Mouse (Mus musculus) liver, embryonic 14.5 days (tissue): ENCODE measurements around the gene Bclaf1. TPM values are rescaled to one million over a fixed set of nuclear protein-coding genes. Genes with fewer than 3 reads are reported as not detected.

Experiments used
- ATAC-seq: fragments of 200-750 bp; cut with Nextera tagmentation; 2 replicates; pipeline ENCODE4 v1.8.0; 2017; ENCODE audit warnings: moderate number of reproducible peaks, mild to moderate bottlenecking, moderate library complexity; ENCODE audit not compliant: insufficient read depth
- DNase-seq, 3 experiments: peaks; one replicate each; pipeline ENCODE4 v3.0.0-alpha.2; 2012 to 2013; ENCODE audit warnings: low read depth in 3 of 3, low spot score in 3 of 3
- H3K27ac ChIP-seq: fragments of 300-500 bp; sonication (generic); 2 replicates; pipeline ENCODE4 v1.5.1; 2014; ENCODE audit warnings: moderate library complexity, mild to moderate bottlenecking, control low read depth, inconsistent platforms
- H3K27me3 ChIP-seq: fragments of 300-500 bp; sonication (generic); 2 replicates; pipeline ENCODE4 v1.6.1; 2014; ENCODE audit warnings: mild to moderate bottlenecking, low read length, moderate library complexity; ENCODE audit not compliant: control insufficient read depth, insufficient read depth
- H3K36me3 ChIP-seq: fragments of 300-500 bp; sonication (generic); replicated peaks from 2 replicates; pipeline ENCODE4 v1.6.1; 2014; ENCODE audit warnings: low read depth; ENCODE audit not compliant: control insufficient read depth, insufficient read depth
- H3K4me1 ChIP-seq, 2 experiments: fragments of 200-500 bp in 1 of 2; fragments of 300-500 bp in 1 of 2; sonication (generic) in 1 of 2; replicated peaks; 2 replicates each; pipeline ENCODE4 v1.6.1; 2012 to 2014; ENCODE audit warnings: antibody characterized with exemption in 1 of 2, inconsistent platforms in 1 of 2, low read length in 1 of 2; ENCODE audit not compliant: control insufficient read depth in 2 of 2, insufficient read depth in 2 of 2
- H3K4me2 ChIP-seq: fragments of 300-500 bp; sonication (generic); 2 replicates; pipeline ENCODE4 v1.6.1; 2014; ENCODE audit warnings: low read depth, mild to moderate bottlenecking, control low read depth, moderate library complexity
- H3K4me3 ChIP-seq, 2 experiments: fragments of 200-500 bp in 1 of 2; fragments of 300-500 bp in 1 of 2; sonication (generic) in 1 of 2; 2 replicates each; pipeline ENCODE4 v1.5.1; 2012 to 2014; ENCODE audit warnings: low read depth in 2 of 2, low read length in 2 of 2, mild to moderate bottlenecking in 2 of 2, control low read depth in 1 of 2, inconsistent platforms in 1 of 2, moderate library complexity in 1 of 2; ENCODE audit not compliant: insufficient read depth in 1 of 2
- H3K9ac ChIP-seq: fragments of 300-500 bp; sonication (generic); replicated peaks from 2 replicates; pipeline ENCODE4 v1.6.1; 2014; ENCODE audit warnings: mild to moderate bottlenecking, control low read depth, moderate library complexity
- H3K9me3 ChIP-seq: fragments of 300-500 bp; sonication (generic); 2 replicates; pipeline ENCODE4 v1.6.1; 2016; ENCODE audit warnings: low read length, mixed read lengths; ENCODE audit not compliant: control insufficient read depth
- CTCF ChIP-seq: IDR thresholded peaks from 2 replicates; pipeline ENCODE4 v1.5.1; 2016; ENCODE audit warnings: antibody characterized with exemption, low read depth, control low read depth
- EP300 ChIP-seq: IDR thresholded peaks from 2 replicates; pipeline ENCODE4 v1.6.1; 2016; ENCODE audit warnings: antibody characterized with exemption, low read depth
- WGBS: fragments of 180-500 bp; shearing (Covaris S2); extraction: QIAGEN DNeasy Blood & Tissue Kit; methylation state at CpG from one replicate; pipeline ENCODE4 v1.1.7; 2014; ENCODE audit not compliant: insufficient replicate concordance; 5-methylcytosine and 5-hydroxymethylcytosine counted together
- polyA plus RNA-seq, 2 experiments: library from polyadenylated mRNA; depleted of rRNA in 1 of 2; stranded (reverse) in 1 of 2; unstranded in 1 of 2; fragments of >200 nt; fragmentation: Nextera tagmentation in 1 of 2; extraction: Ambion mirVana in 1 of 2; gene quantifications; 2 replicates each; pipeline versions ENCODE4 v1.2.1 to v1.2.3; 2012 to 2014

Gene Bclaf1
- polyA plus RNA-seq, 2 experiments, result 35.3 to 46.1 TPM

DNA sequence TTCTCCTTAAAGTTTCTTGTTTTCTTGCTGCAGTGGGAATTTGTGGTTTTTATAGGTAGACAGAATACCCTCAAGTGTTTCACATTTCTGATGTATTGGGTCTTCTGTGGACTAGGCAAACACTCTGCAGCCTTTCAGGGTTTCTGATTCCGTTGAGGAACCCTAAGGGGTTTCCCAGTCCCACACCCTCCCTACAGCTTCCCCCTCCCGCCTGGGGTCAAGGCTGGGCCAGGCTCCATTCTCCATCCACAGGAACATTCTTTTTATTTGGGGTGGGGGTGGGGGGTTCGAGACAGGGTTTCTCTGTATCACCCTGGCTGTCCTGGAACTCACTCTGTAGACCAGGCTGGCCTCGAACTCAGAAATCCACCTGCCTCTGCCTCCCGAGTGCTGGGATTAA is 13.2 kb upstream of the Bclaf1 start:
- DNase-seq (no peak), ATAC-seq (no peak)
- TF ChIP-seq EP300 (no peak), CTCF (no peak)
- no peaks in the 10 kb centered on the region for H3K9me3 ChIP-seq
- no peaks in the 10 kb centered on the region for H3K36me3 ChIP-seq
- H3K4me3 ChIP-seq, result no peak overlapping the region
- H3K27me3 ChIP-seq, result no peaks in the 10 kb centered on the region
- WGBS, result 54% methylated on average over 5 of the region's 5 CpGs
- no peak overlapping the region for H3K9ac ChIP-seq
- H3K4me2 ChIP-seq, result no peak overlapping the region
- no peaks in the 10 kb centered on the region for H3K4me1 ChIP-seq
- H3K27ac ChIP-seq, result no peak overlapping the region

DNA sequence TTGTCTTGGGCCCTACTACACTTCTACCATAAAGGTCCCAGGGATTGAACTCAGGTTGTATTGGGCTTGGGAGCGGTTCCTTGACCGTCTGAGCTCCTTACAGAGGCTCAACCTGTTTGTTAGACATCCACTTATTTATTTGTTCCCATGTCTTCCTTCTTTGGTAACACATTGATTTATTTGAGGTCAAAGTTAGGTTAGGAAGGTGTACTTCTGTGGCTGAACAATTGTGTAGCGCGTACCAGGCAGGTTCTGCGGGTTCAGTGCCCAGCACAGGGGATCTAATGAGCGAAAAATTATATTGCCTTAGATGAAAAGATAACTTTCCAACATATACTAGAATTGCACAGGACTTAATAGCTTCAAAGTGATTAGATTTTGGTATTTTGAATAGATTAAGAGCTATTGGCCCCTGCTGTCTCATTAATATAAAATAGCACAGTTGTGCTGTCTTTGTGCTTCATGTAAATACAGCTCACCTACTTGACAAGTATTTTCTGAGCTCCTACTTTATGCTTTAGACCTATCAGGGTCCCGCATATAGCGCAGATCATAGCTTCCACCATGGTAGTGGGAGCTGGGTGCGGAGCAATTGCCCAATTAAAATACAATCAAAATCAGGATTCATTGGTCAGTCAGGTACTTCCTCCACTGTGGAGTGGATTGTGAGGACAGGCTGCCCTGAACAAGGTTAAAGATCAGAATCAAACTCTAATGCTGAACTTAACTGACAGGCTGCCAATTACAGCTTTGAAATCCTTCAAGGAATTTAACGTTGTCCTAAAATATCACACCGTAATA is 1.1 kb upstream of the Bclaf1 start:
- WGBS, result 51% methylated on average over 11 of the region's 11 CpGs
- H3K9me3 ChIP-seq, result no peaks in the 10 kb centered on the region
- peaks cover 3% of the 10 kb centered on the region; the same call in 1 of the 2 replicates for H3K36me3 ChIP-seq
- H3K4me2 ChIP-seq, result peak overlapping the region; percentile 96
- no peak for DNase-seq
- H3K27ac ChIP-seq, result peak overlapping the region; percentile 88
- no peak for TF ChIP-seq CTCF
- TF ChIP-seq EP300, result no peak
- peak overlapping the region; percentile 64 to 84 for H3K4me3 ChIP-seq
- no peak for ATAC-seq
- peak overlapping the region; percentile 90 for H3K9ac ChIP-seq
- no peaks in the 10 kb centered on the region for H3K27me3 ChIP-seq
- peaks cover 0 to 8% of the 10 kb centered on the region in 2 experiments; a peak in 3 of 4 replicates for H3K4me1 ChIP-seq

DNA sequence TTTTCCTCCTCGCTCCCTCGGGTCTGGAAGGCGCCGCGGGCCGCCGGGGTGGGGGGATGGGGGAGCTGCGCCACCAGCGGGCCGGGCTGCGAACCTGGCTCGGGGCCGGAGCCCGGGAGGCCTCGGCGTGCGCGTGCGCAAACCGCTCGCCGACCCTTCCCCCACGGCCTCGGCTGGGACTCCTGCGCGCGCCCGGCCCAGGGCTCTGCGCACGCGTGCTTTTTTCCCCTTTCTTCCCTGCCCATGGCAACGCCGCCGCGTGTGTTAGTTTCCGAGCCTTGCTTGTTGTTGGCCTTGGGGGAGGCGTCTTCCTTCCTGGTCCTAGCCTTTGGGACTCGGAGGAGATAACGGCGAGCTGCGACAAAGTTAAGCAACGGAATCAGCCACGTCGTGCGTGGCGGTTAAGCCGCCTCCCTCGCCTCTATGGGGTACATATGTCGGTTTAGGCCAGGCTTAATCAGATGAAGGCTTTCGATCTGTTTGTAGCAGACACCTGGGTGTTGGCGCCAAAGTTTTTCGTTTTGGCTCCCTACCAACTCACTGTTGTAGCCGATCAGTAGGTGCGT is 550 bp downstream of the Bclaf1 start:
- WGBS, result under 1% methylated on average over 52 of the region's 54 CpGs
- peak overlapping the region; percentile 88 for H3K27ac ChIP-seq
- peaks cover 3 to 12% of the 10 kb centered on the region in 2 experiments; a peak in 3 of 4 replicates for H3K4me1 ChIP-seq
- H3K9me3 ChIP-seq, result no peaks in the 10 kb centered on the region
- peak; percentile 65 for ATAC-seq
- no peaks in the 10 kb centered on the region for H3K27me3 ChIP-seq
- peak; percentile 66 to 76 (median 69) for DNase-seq
- H3K9ac ChIP-seq, result peak overlapping the region; percentile 90
- peak overlapping the region; percentile 83 for H3K4me2 ChIP-seq
- peaks cover 8% of the 10 kb centered on the region for H3K36me3 ChIP-seq
- TF ChIP-seq EP300 (peak; percentile 40; the same call in 1 of the 2 replicates), CTCF (no peak; the same call in 1 of the 2 replicates)
- H3K4me3 ChIP-seq, result peak overlapping the region; percentile 84 to 89

DNA sequence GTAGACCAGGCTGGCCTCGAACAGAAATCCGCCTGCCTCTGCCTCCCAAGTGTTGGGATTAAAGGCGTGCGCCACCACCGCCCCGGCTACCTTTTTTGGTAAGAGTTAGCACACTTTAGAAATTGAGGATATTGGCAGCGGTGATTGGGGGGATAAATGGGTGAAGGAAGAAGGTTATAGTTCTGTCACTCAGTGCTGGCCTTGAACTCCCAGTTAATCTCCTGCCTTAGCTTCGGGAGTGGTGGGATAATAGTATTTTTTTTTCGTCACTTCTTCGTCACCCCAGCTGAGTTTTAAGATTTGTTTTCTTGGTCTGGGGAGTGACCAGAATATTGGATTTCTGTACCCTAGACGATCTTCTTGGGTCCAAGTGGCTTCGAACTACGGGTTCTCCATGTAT is 1.2 kb downstream of the Bclaf1 start:
- ATAC-seq (no peak), DNase-seq (no peak)
- TF ChIP-seq EP300 (no peak), CTCF (no peak)
- H3K4me2 ChIP-seq, result peak overlapping the region; percentile 83
- H3K4me3 ChIP-seq, result peak overlapping the region; percentile 84 to 89
- 21% methylated on average over 13 of the region's 13 CpGs for WGBS
- H3K27me3 ChIP-seq, result no peaks in the 10 kb centered on the region
- peak overlapping the region; percentile 88 for H3K27ac ChIP-seq
- peaks cover 3 to 12% of the 10 kb centered on the region in 2 experiments; a peak in 3 of 4 replicates for H3K4me1 ChIP-seq
- peak overlapping the region; percentile 90 for H3K9ac ChIP-seq
- H3K36me3 ChIP-seq, result peaks cover 14% of the 10 kb centered on the region
- H3K9me3 ChIP-seq, result no peaks in the 10 kb centered on the region

DNA sequence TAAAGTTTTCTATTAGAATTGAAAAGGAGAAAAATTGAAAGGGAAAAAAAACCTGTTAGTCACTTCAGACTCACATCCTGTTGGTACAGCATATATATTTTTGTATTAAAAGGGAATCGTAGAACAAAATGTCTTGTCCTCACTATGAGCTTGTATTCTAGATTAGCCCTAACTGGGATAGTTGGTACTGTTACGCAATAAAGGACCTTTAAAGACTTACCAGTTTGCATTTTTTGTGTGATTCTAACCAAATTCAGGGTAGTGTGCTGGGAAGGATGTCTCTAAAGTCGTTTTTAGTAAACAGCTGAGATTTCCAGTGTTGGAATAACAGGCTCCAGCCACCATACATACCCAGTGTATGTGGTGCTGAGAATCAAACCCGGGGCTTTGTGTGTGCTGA is 1.7 kb downstream of the Bclaf1 start:
- H3K27me3 ChIP-seq, result no peaks in the 10 kb centered on the region
- 47% methylated on average over 4 of the region's 4 CpGs for WGBS
- H3K36me3 ChIP-seq, result peaks cover 17% of the 10 kb centered on the region
- no peak for TF ChIP-seq CTCF
- TF ChIP-seq EP300, result no peak
- H3K27ac ChIP-seq, result no peak overlapping the region
- peak overlapping the region; percentile 47 for H3K9ac ChIP-seq
- ATAC-seq, result no peak
- peak overlapping the region; percentile 84 to 89 for H3K4me3 ChIP-seq
- H3K4me2 ChIP-seq, result peak overlapping the region; percentile 83
- no peak for DNase-seq
- no peaks in the 10 kb centered on the region for H3K9me3 ChIP-seq
- H3K4me1 ChIP-seq, result peaks cover 3 to 12% of the 10 kb centered on the region in 2 experiments; a peak in 3 of 4 replicates
